Mouse (Mus musculus): ENCODE results near the gene Manbal. TPM values are rescaled to one million over a fixed set of nuclear protein-coding genes. Genes with fewer than 3 reads are reported as not detected.

Manbal gene
- total RNA-seq, 2 experiments from 2014 or later: 52.0 to 55.7 TPM

- Histone ChIP-seq H3K27ac (peak overlapping the region; percentile 75), H3K4me3 (no peak overlapping the region)
- no peak for TF ChIP-seq CTCF (conservative IDR thresholded peaks at IDR 0.05)
- no peak for DNase-seq (ENCODE audit: low spot score in 2 of 2)
Measured at GRCm38 (mm10) chr2:157342328-157342926, 25.0 kb upstream of the Manbal start.

- Histone ChIP-seq H3K27ac (peak overlapping the region; percentile 39; the same call in 1 of the 2 replicates), H3K4me3 (no peak overlapping the region)
- no peak for DNase-seq (ENCODE audit: low spot score in 2 of 2)
- no peak for TF ChIP-seq CTCF (conservative IDR thresholded peaks at IDR 0.05)
Measured at GRCm38 (mm10) chr2:157343337-157343736, 24.1 kb upstream of the Manbal start.

- H3K27ac ChIP-seq: peak within 1 kb of the TSS; percentile 88
- DNase-seq (ENCODE audit: low spot score in 2 of 2): peak; percentile 55 to 65
- 0 out of 2 replicates have a peak, but pooled peaks have one; percentile 1 for TF ChIP-seq CTCF (conservative IDR thresholded peaks at IDR 0.05)
- peak within 1 kb of the TSS; percentile 26 for H3K4me3 ChIP-seq
Measured at GRCm38 (mm10) chr2:157347361-157348159, 19.8 kb upstream of the Manbal start, which contains the start of gene Ghrh. Gene Ghrh (minus strand): TSS chr2:157347506.

GRCm38 (mm10) chr2:157349121-157349778 lies 18.1 kb upstream of the Manbal start:
- Histone ChIP-seq H3K27ac (peak overlapping the region; percentile 88), H3K4me3 (peak overlapping the region; percentile 36)
- no peak for TF ChIP-seq CTCF (conservative IDR thresholded peaks at IDR 0.05)
- DNase-seq (ENCODE audit: low spot score in 2 of 2): peak in 1 of 2 experiments; percentile 60

- H3K4me3 ChIP-seq: no peak overlapping the region
- H3K27ac ChIP-seq: no peak overlapping the region
- DNase-seq (ENCODE audit: low spot score in 2 of 2): no peak
- TF ChIP-seq CTCF (conservative IDR thresholded peaks at IDR 0.05): no peak
Measured at GRCm38 (mm10) chr2:157353183-157353582, 14.2 kb upstream of the Manbal start.

- no peak overlapping the region for H3K4me3 ChIP-seq
Measured at GRCm38 (mm10) chr2:157354106-157354505, 13.3 kb upstream of the Manbal start.

GRCm38 (mm10) chr2:157360028-157360427 lies 7.4 kb upstream of the Manbal start:
- TF ChIP-seq CTCF (conservative IDR thresholded peaks at IDR 0.05): no peak
- H3K4me3 ChIP-seq: no peak overlapping the region
- no peak for DNase-seq (ENCODE audit: low spot score in 2 of 2)

More at GRCm38 (mm10) chr2:157354106-157354505, 13.3 kb upstream of the Manbal start:
- no peak for DNase-seq (ENCODE audit: low spot score in 2 of 2)
- no peak overlapping the region for H3K27ac ChIP-seq
- TF ChIP-seq CTCF (conservative IDR thresholded peaks at IDR 0.05): no peak

GRCm38 (mm10) chr2:157363031-157363430 lies 4.4 kb upstream of the Manbal start:
- no peak for TF ChIP-seq CTCF (conservative IDR thresholded peaks at IDR 0.05)
- H3K4me3 ChIP-seq: no peak overlapping the region
- H3K27ac ChIP-seq: no peak overlapping the region
- DNase-seq (ENCODE audit: low spot score in 2 of 2): no peak

More at GRCm38 (mm10) chr2:157360028-157360427, 7.4 kb upstream of the Manbal start:
- no peak overlapping the region for H3K27ac ChIP-seq

GRCm38 (mm10) chr2:157366762-157367161 lies 632 bp upstream of the Manbal start:
- H3K27ac ChIP-seq: peak overlapping the region; percentile 95
- H3K4me3 ChIP-seq: peak overlapping the region; percentile 97
- no peak for DNase-seq (ENCODE audit: low spot score in 2 of 2)

GRCm38 (mm10) chr2:157367991-157368390 lies 597 bp downstream of the Manbal start:
- peak in 1 of 2 experiments; percentile 23 for DNase-seq (ENCODE audit: low spot score in 2 of 2)
- TF ChIP-seq CTCF (conservative IDR thresholded peaks at IDR 0.05): no peak
- peak overlapping the region; percentile 95 for H3K27ac ChIP-seq
- H3K4me3 ChIP-seq: peak overlapping the region; percentile 97

More at GRCm38 (mm10) chr2:157366762-157367161, 632 bp upstream of the Manbal start:
- no peak for TF ChIP-seq CTCF (conservative IDR thresholded peaks at IDR 0.05)

- DNase-seq (ENCODE audit: low spot score in 2 of 2): no peak
- no peak for TF ChIP-seq CTCF (conservative IDR thresholded peaks at IDR 0.05)
- Histone ChIP-seq H3K27ac (no peak overlapping the region), H3K4me3 (no peak overlapping the region)
Measured at GRCm38 (mm10) chr2:157371696-157372095, 4.3 kb downstream of the Manbal start.

GRCm38 (mm10) chr2:157373681-157374080 lies 6.3 kb downstream of the Manbal start:
- H3K4me3 ChIP-seq: no peak overlapping the region
- TF ChIP-seq CTCF (conservative IDR thresholded peaks at IDR 0.05): no peak
- DNase-seq (ENCODE audit: low spot score in 2 of 2): no peak
- H3K27ac ChIP-seq: 0 out of 2 replicates have a peak overlapping the region, but pooled peaks have one; percentile 51

- DNase-seq (ENCODE audit: low spot score in 2 of 2): no peak
- H3K27ac ChIP-seq: no peak overlapping the region
- H3K4me3 ChIP-seq: no peak overlapping the region
- no peak for TF ChIP-seq CTCF (conservative IDR thresholded peaks at IDR 0.05)
Measured at GRCm38 (mm10) chr2:157375051-157375450, 7.7 kb downstream of the Manbal start.

Measured in layer of hippocampus, adult 2 months (tissue).